Mouse (Mus musculus) midbrain, embryonic 10.5 days (tissue): ENCODE measurements around the gene Oas1d. TPM values are rescaled to one million over a fixed set of nuclear protein-coding genes. Genes with fewer than 3 reads are reported as not detected.
"Not testable (repeated sequence)": the region's sequence is repeated elsewhere in the genome, so short reads cannot be mapped to it uniquely, and the experiment has no call there.

ENCODE experiments used
- DNase-seq: peaks from one replicate; pipeline ENCODE4 v3.0.0-alpha.2; 2017; ENCODE audit warnings: low spot score
- H3K27ac ChIP-seq: fragments of 300-500 bp; sonication (generic); replicated peaks from 2 replicates; pipeline ENCODE4 v1.5.1; 2016; ENCODE audit warnings: mild to moderate bottlenecking
- H3K27me3 ChIP-seq: fragments of 300-500 bp; sonication (generic); 2 replicates; pipeline ENCODE4 v1.6.1; 2016; ENCODE audit warnings: low read depth, mild to moderate bottlenecking; ENCODE audit not compliant: poor library complexity, severe bottlenecking
- H3K36me3 ChIP-seq: fragments of 300-500 bp; sonication (generic); 2 replicates; pipeline ENCODE4 v1.6.1; 2016; ENCODE audit warnings: mild to moderate bottlenecking, moderate library complexity
- H3K4me1 ChIP-seq: fragments of 300-500 bp; sonication (generic); 2 replicates; pipeline ENCODE4 v1.6.1; 2016
- H3K4me3 ChIP-seq: fragments of 300-500 bp; sonication (generic); 2 replicates; pipeline ENCODE4 v1.5.1; 2016; ENCODE audit warnings: mild to moderate bottlenecking, moderate library complexity
- H3K9me3 ChIP-seq: fragments of 300-500 bp; sonication (generic); replicated peaks from 2 replicates; pipeline ENCODE4 v1.6.1; 2016; ENCODE audit warnings: mild to moderate bottlenecking
- WGBS: fragments of 180-500 bp; shearing (Covaris S2); methylation state at CpG from one replicate; pipeline ENCODE4 v1.1.7; 2016; 5-methylcytosine and 5-hydroxymethylcytosine counted together
- polyA plus RNA-seq: library from polyadenylated mRNA; unstranded; fragments of >200 nt; fragmentation: Nextera tagmentation; extraction: Ambion mirVana; gene quantifications from 2 replicates; pipeline ENCODE4 v1.2.1, GENCODE M21; 2016

Gene Oas1d
- polyA plus RNA-seq: not detected in 2 replicates

- not testable (repeated sequence) for H3K4me3 ChIP-seq, H3K27ac ChIP-seq, H3K9me3 ChIP-seq, H3K4me1 ChIP-seq, H3K36me3 ChIP-seq, DNase-seq, H3K27me3 ChIP-seq
- WGBS: 52% methylated on average over 8 of the region's 8 CpGs
Measured at GRCm38 (mm10) chr5:120914204-120914603, at the start of gene Oas1d. Gene Oas1d (plus strand): TSS chr5:120914536.

GRCm38 (mm10) chr5:120865336-120865860 is 48.9 kb upstream of the Oas1d start:
- 79% methylated on average over 3 of the region's 3 CpGs for WGBS
- Histone ChIP-seq H3K36me3 (no peaks in the 10 kb centered on the region), H3K27ac (no peak overlapping the region), H3K9me3 (no peaks in the 10 kb centered on the region), H3K4me3 (no peak overlapping the region), H3K27me3 (no peaks in the 10 kb centered on the region), H3K4me1 (no peaks in the 10 kb centered on the region)
- DNase-seq: no peak

GRCm38 (mm10) chr5:120869436-120870015 is 44.8 kb upstream of the Oas1d start:
- Histone ChIP-seq H3K27ac (no peak overlapping the region), H3K4me1 (no peaks in the 10 kb centered on the region), H3K27me3 (no peaks in the 10 kb centered on the region), H3K36me3 (no peaks in the 10 kb centered on the region), H3K4me3 (no peak overlapping the region), H3K9me3 (no peaks in the 10 kb centered on the region)
- no peak for DNase-seq
- WGBS: 81% methylated on average over 7 of the region's 7 CpGs

GRCm38 (mm10) chr5:120870081-120870480 is 44.3 kb upstream of the Oas1d start:
- Histone ChIP-seq H3K4me3 (no peak overlapping the region), H3K27me3 (no peaks in the 10 kb centered on the region), H3K27ac (no peak overlapping the region), H3K9me3 (no peaks in the 10 kb centered on the region), H3K36me3 (no peaks in the 10 kb centered on the region), H3K4me1 (no peaks in the 10 kb centered on the region)
- 61% methylated on average over 3 of the region's 3 CpGs for WGBS
- no peak for DNase-seq

DNA sequence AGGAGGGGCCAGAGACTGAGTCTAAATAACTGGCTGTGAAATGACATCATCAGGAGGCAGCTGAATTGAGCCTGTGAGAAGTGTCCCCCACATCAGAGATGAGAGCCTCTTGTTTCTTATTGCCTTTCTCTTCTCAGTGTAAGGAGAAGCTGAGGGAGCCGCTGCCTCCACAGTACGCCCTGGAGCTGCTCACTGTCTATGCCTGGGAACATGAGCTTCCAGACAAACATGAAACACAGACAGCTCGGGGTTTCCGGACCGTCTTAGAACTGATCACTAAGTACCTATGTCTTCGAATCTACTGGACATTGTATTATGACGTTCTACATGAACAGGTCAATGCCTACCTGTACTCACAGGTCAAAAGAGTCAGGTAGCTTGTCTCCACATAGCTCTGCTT is 43.6 kb upstream of the Oas1d start:
- Histone ChIP-seq H3K4me1 (no peaks in the 10 kb centered on the region), H3K9me3 (no peaks in the 10 kb centered on the region), H3K36me3 (no peaks in the 10 kb centered on the region), H3K27me3 (no peaks in the 10 kb centered on the region), H3K27ac (no peak overlapping the region), H3K4me3 (no peak overlapping the region)
- no peak for DNase-seq
- 82% methylated on average over 7 of the region's 7 CpGs for WGBS

- Histone ChIP-seq H3K36me3 (no peaks in the 10 kb centered on the region), H3K9me3 (no peaks in the 10 kb centered on the region), H3K27ac (no peak overlapping the region), H3K4me1 (no peaks in the 10 kb centered on the region), H3K27me3 (no peaks in the 10 kb centered on the region), H3K4me3 (no peak overlapping the region)
- no peak for DNase-seq
- 61% methylated on average over 2 of the region's 2 CpGs for WGBS
Measured at GRCm38 (mm10) chr5:120871469-120871868, 42.9 kb upstream of the Oas1d start.

DNA sequence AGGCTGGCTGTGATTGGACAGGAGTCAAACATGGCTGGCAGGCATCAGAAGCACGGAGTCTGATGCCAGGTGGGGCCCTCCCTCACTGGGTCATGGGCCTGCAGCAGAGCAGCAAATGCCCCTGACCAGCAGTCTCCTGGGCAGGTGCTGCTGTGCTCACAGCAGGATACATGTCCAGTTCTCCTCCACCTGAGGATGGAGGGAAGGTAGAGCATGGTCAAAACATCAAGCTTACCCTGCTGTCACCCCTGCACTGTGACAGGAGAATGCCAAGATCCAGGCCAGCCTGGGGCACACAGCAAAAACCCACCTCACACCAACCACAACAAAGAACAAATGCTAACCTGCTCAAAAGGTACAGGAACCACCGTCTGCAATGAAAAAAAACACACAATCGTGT is 37.5 kb upstream of the Oas1d start:
- not testable (repeated sequence) for H3K4me3 ChIP-seq, H3K27ac ChIP-seq, H3K4me1 ChIP-seq, DNase-seq, H3K36me3 ChIP-seq, H3K9me3 ChIP-seq, H3K27me3 ChIP-seq
- WGBS: 73% methylated on average over 2 of the region's 3 CpGs

DNA sequence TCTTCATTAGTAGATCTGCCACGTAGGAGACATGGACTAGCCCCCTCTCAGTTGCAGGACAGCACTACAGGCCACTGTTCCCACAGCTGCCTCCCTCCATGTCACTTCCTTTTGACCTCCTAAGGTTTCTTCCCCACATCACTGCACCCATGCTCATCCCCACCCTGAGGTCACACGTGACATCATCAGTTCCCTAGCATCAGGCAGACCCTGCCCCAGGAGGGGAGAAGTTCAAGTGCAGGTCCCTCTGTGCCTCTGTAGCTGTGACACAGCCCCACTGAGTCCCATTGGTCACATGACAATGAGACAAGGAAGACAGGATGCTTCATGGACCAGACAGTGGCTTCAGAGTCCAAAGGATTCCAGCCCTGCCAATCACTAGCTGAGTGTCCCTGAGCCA is 36.9 kb upstream of the Oas1d start:
- not testable (repeated sequence) for H3K27me3 ChIP-seq, H3K27ac ChIP-seq, H3K4me3 ChIP-seq, H3K9me3 ChIP-seq, H3K36me3 ChIP-seq, DNase-seq, H3K4me1 ChIP-seq
- 77% methylated on average over 2 of the region's 2 CpGs for WGBS

GRCm38 (mm10) chr5:120878803-120879202 is 35.5 kb upstream of the Oas1d start:
- not testable (repeated sequence) for H3K27ac ChIP-seq, H3K9me3 ChIP-seq, H3K4me3 ChIP-seq, DNase-seq, H3K36me3 ChIP-seq, H3K27me3 ChIP-seq, H3K4me1 ChIP-seq
- 67% methylated on average over 2 of the region's 2 CpGs for WGBS

GRCm38 (mm10) chr5:120881681-120882080 is 32.7 kb upstream of the Oas1d start:
- 93% methylated on average over 6 of the region's 6 CpGs for WGBS
- not testable (repeated sequence) for H3K9me3 ChIP-seq, H3K4me3 ChIP-seq, H3K36me3 ChIP-seq, H3K4me1 ChIP-seq, H3K27me3 ChIP-seq, H3K27ac ChIP-seq, DNase-seq

- H3K9me3 ChIP-seq, H3K4me3 ChIP-seq, H3K4me1 ChIP-seq, H3K27ac ChIP-seq, H3K36me3 ChIP-seq, H3K27me3 ChIP-seq, DNase-seq: not testable (repeated sequence)
- whole genome bisulfite sequencing: 37% methylated on average over 7 of the region's 9 CpGs
Measured at GRCm38 (mm10) chr5:120887413-120887812, 26.9 kb upstream of the Oas1d start, which contains the start of gene Oas1g. Gene Oas1g (minus strand): TSS chr5:120887613.

- no peaks in the 10 kb centered on the region for H3K9me3 ChIP-seq
- WGBS: 62% methylated on average over 6 of the region's 6 CpGs
- H3K27me3 ChIP-seq: no peaks in the 10 kb centered on the region
- no peaks in the 10 kb centered on the region for H3K4me1 ChIP-seq
- H3K4me3 ChIP-seq: no peak overlapping the region
- DNase-seq: no peak
- H3K36me3 ChIP-seq: no peaks in the 10 kb centered on the region
- no peak overlapping the region for H3K27ac ChIP-seq
Measured at GRCm38 (mm10) chr5:120887831-120888230, 26.5 kb upstream of the Oas1d start.

DNA sequence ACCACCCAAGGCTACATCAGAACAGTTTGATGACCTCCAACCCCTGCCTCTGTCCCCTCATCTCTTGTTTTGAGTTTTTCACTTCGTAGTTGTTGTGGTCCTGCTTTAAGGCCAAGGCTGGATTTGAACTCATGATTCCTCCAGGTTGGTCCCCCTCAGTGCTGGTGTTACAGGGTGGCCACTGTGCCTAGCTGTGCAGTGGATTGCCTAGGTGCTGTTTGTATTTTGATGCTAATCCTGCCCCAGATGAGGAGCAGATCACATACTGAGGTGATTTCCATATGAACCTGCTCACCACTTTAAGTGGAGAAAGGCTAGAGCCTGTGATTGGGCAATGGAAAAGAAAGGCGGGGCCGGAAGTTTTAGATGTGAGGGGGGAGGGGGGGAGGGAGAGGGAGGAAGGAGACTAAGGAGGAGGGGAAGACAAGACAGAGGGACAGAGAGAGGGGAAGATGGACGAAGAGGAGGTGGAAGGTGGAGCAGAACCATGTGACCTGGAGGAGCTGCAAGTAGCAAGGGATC is 26.0 kb upstream of the Oas1d start:
- H3K27ac ChIP-seq, H3K9me3 ChIP-seq, H3K27me3 ChIP-seq, DNase-seq, H3K36me3 ChIP-seq, H3K4me1 ChIP-seq, H3K4me3 ChIP-seq: not testable (repeated sequence)
- WGBS: 42% methylated on average over 4 of the region's 4 CpGs
